Mouse (Mus musculus): ENCODE measurements around the gene Osbp.

DNA sequence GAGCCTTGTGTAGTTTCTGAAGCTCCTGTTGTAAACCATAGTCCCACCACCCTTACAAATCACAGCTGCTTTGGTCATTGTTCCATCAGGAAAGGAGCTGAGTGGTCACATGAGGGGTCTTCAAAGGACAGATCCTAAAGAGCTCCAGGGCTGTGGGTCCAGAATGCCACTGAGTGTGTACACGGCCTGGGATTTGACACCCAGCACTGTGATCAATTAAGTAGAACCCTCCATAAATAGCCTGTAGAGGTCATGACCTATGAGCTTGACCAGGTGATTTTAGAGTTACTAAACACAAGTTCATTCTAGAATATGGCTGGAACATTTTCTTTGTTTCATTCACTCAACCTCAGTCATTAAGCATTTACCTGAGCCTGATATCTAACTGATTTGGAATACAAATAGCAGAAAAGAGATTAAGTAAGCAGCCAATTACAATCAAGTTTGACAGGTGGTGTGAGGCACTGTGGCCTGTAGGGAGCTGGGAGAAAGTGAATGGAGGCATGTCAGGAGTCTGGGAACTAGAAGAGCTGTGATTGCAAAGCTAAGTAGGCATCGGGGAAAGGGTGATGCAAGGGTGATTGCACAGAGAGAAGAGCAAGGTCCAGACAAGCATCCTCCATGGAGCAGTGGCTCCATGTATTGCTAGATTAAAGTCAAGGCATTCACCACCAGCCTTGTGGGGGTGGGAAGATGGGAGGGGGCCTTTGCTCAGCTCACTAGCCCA, 30.1 kb downstream of the Osbp start:
- TF ChIP-seq CTCF (IDR thresholded peaks at IDR 0.05; ENCODE audit: borderline replicate concordance, insufficient read depth, low read depth, low read length) (no peak), POLR2A (IDR thresholded peaks at IDR 0.05; ENCODE audit: borderline replicate concordance, insufficient read depth, low read length) (no peak)
